Mouse (Mus musculus): ENCODE data around the gene Gpatch2l.
A peak's percentile ranks its signal among the peaks of the same experiment; 100 is the strongest.

The Gpatch2l gene

DNA sequence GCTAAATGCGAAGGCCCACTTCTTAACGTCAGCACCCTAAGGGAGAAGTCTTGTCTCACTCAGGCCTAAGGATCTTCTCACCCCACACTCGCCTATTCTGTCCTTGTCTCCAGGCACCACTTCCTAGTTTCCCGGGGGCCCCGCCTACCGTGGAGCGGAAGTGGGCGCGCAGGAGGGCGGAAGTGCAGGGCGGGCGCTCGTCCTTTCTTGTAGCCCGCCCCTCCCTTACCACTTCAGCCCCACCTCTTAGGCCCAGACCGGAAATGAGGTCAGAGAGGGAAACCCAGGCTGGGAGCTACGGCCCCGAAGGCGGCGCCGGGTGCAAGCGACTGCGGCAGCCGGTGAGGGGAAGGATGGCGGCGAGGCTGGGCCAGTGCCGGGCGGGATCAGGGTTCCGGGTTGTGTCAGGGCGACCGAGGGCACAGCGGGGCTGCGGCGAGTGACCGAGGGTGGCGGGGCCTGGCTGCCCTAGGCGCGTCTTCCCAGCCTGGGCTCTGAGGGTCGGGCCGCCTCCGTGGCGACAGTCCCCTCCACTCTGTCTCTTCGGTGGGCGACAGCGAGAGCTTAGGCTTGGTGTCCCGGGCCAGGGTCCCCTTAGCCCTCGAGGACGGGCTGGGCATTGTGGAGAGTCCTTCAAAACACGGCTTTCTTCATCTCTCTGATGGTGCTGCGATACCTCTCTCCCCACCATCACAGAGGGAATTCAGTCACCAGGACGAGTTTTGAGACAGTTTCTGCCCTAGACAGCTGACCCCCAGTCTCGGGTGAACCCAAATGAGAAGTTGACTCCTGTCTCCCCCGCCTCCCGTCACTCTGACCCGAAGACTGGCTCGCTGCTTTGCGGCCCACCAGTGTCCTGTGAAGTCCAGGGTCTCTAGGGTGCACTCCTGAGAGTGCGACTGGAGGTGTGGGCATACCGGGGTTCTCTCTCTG lies at the start of gene Gpatch2l:
Gpatch2l (plus strand) TSS at position 255 of the 933 bp plus-strand sequence.
- DNase-seq (ENCODE audit: low spot score in 2 of 2): peak; percentile 97 to 98

DNA sequence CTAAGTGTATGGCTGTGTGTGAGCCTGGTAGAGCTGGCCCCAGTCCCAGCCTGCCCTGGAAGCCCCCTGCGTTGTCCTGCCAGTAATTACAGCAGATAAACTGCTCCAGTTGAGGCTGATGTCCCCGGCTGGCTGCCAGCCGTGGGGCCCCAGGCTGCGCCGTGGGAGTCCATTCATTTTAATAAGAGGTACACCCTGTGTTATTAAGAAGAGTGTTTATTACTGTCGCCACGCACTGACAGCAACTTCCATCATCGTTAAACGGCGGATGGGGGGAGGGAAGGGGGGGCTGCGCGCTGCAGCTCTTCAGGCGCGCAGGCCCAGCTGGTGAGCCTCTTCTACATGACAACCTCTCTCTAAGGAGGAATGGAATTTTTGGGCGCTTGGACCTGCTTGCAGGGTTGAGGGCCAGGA lies 49.6 kb upstream of the Gpatch2l start:
- no peak for DNase-seq (ENCODE audit: low spot score in 2 of 2)

DNA sequence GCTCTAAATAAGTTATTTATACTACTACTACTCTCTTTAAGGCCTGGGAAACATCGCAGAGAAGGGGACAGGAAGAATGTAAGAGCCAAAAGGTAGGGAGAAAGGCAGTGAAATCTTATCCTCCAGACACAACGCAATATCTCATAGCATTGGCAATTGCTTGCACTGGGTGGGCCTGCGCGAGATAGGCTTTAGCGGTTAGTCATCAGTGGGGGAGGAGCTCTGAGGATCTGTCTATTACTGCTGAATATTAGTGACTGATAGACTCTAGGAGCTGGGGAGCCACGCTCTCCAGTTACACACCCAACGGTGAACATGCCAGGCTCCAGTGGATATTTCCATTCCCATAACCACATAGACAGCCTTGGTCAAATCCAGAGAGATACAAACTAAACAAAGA lies 44.7 kb upstream of the Gpatch2l start:
- no peak for DNase-seq (ENCODE audit: low spot score in 2 of 2)

DNA sequence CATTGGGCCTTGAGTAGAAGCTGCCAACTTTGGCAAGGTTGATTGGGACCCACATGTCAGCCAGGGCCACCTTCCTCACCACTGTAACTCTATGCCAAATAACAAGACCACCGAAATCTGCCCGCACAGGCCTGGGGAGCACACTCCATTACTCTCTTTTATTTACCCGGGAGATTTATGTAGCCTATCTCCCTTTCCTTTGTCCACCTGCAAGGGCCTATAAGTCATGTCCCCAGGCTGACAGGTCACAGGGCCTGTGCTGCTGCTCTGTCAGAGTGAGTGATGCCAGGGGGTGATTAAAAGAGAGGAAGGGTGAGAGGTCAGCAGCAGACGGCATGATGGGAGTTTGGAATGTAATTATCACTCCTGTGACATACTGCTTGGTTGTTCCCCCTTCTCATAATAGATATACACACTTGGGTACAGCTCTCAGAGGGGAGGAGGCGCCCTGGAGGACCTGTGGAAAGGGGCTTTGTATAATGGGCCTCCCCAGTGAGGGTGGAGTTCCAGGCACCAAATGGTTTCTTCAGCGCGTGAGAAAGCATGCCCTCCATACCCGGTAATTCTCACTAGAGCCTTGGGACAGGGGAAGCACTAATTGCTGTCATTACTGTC lies 38.1 kb upstream of the Gpatch2l start:
- no peak for DNase-seq (ENCODE audit: low spot score in 2 of 2)

DNA sequence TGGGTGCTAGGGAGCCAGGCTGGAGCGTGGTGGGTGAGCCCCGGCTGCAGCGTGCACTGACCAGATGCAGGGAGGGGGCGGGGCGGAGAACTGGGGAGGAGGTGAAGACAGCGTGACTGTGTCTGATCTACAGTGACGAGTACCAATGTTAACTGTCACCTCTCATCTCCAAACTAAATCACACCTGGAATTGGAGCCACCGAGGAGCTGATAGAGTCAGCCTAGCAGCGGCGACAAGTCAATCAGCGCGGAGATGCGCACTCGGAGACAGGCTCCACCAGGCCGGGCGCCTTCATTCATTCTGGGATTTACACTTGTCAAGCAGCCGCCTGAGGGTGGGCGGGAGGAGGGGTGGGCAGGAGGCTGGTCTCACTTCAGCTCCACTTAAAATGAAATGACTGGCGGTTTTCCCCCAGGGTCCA lies 30.5 kb upstream of the Gpatch2l start:
- no peak for DNase-seq (ENCODE audit: low spot score in 2 of 2)

DNA sequence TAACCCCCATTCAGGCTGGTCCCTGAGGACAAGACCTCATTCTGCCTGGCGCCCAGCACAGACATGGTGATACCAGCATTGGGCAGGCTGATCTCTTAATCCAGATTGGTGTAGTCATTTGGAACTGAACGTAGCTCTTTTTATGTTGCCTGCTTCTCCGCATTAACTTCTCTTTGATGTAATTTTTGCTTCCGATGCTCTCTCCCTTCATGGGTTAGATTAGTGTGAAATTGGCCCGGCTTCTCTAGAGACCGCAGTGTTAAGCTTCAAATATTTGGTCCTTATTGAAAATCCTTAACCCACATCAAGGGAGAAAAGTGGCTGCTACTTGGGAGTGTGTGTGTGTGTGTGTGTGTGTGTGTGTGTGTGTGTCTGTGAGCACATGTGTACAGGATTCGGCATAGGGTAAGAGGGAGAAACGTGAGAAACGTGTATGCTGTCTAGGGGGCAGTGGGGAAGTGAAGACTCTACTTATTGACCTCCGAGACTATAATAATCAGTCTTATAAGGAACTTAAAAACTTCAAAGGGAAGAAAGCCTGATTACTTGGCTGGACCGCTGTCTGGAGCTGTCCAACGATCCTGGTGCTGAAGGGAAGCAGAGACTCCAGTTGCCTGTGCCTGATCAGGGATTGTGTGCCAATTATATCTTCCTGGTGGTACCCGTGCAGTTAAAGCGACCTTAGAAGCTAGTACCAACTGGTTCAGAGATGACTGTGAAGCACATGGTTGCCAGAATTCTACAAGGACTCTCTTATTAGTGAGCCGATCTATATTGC lies 28.8 kb upstream of the Gpatch2l start:
- no peak for DNase-seq (ENCODE audit: low spot score in 2 of 2)

DNA sequence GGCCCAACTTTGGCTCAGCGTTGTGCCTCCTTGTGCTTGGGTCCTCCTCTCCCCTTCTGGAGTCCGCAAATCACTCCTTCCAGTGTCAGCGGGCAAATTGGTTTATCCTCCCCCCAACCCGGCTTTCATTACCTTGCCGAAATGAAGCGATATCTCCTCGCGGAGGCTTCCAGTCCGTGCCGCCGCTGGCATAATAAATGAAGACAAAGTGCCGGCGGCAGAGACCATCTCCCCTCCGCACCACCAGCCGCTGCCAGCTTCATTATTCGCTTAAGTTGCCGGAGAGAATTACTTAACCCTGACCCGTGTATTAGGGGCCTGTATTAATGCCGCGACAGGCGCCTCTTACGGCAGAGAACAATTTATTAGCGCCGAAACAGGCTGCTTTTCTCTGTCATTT lies 27.5 kb upstream of the Gpatch2l start:
- no peak for DNase-seq (ENCODE audit: low spot score in 2 of 2)

DNA sequence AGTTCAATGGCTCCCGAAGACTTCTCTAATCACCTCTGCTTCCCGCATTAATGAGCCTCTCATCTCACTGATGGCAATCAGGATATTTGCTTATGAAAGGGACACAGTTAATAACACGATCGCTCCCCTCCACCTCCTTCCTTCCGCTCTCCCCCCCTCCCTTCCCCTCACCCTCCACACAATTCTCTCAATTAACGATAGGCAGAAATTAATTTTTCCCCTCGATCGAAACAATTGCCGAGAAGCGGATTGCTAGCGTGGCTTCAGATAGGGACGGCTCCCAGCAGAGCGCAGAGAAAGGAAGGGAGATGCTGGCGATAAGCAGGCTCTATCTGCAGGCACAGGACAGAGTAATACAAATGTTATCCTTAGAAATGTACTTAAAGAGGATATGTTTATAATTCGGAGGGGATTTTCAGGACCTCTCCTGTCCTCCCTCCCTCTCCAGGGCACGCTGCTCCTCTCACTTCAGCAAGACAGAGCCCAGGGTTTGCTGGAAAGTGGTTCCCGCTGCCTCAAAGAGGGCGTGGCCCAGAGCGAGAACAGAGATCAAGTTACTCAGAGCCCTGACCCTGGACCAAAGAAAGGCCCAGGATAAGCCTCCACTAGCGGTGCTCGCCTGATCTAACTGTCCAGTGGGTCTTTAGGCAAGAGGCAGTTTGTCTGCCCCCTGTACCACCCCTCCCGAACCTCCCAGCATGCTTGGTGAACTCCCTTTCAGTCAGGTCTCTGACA lies 24.8 kb upstream of the Gpatch2l start:
- no peak for DNase-seq (ENCODE audit: low spot score in 2 of 2)

DNA sequence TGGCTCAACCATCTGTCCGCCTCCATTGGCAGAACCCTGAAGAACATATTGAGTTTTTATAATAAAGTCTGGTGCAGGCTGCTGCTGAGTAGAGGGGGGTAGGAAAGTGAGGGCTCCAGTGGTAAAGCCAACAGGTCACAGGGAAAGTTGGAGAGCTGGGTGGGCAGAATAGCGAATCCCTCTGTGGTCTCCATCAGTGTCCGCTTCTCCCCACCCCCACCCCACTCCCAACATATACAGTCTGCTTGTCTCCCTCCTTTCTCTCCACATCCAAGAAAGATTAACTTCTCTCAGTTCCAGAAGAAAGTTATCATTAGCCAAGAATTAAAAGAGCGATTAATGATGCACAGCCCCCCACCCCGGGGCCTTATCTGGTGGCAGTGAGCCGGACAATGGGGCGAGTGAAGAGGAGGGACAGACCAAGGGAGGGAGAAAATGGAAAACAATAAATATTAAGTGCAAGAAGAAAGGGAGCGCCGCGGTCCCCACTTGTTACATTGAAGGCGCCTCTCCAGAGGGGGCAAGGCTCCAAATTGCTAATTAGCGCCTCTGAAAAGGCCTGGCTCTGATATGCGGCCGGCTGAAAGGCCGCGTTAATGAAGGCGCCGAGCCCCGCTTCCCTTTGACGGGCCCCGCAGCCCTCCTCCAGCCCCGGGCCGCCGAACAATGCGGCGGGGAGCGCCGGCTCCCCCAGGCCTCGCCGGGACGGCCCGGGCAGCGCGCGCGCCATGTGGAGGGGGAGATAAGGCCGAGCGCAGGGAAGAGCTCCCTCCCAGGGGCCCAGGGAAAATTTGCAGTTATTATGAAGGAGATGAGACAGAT lies 21.2 kb upstream of the Gpatch2l start:
- no peak for DNase-seq (ENCODE audit: low spot score in 2 of 2)

DNA sequence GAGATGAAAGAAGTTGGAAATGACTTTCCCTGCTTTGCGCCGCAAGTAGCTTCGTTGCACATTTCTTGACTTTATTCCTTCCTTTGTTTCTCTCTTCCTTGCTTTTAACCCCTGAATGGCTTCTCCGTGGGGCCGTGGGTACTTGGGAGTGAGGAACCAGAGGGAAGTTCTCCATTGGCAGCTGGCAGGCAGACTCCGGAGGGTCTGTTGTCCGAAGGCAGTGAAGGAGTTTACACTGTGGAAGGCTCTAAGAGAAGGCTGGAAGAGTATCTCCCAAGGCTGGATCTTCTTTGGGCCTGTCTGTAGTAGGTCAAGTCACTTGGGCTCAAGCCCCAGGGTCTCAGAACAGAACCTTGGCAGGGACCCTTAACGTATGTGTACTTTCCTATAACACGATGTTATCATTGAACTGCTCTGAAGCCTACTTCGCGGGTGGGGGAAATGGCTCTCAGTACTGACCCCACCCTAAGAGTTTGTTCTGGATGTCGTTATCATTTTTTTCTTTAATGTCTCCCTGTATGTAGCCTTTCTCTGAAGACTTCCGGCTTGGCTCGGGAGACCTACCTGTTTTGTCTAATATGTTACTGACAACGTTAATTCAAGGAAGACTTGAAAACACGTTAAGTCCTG lies 20.5 kb upstream of the Gpatch2l start:
- DNase-seq (ENCODE audit: low spot score in 2 of 2): no peak

DNA sequence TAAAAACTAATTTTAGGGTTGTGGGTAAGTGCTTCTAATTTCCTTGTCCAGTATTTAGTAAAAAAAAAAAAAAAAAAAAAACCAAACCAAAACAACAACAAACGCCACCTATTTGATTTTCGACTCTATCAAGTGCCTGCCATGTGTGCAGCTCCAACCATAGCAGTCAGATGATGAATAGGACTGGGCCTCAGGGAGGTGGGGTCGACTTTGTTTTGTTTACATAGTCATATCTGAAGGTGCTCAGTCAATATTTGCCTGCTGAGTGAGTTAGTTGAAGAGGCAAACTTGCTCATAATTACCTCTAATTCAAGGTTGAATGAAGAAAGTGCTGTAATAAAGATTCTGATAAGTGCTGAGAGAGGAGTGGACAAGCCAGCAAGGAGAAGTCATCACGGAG lies 7.4 kb upstream of the Gpatch2l start:
- DNase-seq (ENCODE audit: low spot score in 2 of 2): no peak

DNA sequence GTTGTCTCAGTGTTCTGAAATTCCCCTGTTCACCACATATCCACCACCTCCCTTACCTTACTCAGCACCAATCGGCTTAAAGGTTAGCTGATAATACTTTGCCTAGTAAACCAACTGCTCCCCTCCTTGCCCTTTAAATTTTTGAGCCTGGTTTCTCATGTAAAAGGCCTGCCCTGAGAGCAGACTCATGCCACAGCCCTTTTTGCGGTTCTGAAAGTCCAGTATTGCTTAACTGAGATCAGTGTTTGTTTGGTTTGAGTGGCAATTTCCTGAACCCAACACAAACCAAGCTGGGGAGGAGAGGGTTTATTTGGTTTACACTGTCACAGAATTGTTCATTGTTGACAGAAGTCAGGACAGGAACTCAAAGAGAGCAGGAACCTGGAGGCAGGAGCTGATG lies 2.9 kb upstream of the Gpatch2l start:
- DNase-seq (ENCODE audit: low spot score in 2 of 2): no peak

DNA sequence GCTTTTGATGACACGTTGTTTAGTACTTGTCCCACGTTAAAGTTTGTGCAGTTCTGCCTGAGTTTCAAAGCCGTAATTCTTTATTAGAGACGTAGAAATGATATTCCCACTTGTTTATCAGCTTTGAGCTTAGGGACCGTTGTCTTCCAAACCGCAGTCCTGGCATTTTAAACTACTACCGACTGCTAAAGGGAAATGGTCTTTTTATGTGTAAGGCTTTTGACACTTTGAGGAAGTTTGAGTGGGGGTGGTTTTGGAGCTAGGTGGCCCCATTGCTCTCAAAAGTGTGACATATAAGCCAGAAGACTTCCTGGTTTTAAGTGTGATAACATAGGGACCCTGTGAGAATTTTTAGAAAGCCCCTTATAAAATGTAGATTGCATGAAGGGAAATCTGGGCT lies 905 bp downstream of the Gpatch2l start:
- DNase-seq (ENCODE audit: low spot score in 2 of 2): peak; percentile 63 to 68

DNA sequence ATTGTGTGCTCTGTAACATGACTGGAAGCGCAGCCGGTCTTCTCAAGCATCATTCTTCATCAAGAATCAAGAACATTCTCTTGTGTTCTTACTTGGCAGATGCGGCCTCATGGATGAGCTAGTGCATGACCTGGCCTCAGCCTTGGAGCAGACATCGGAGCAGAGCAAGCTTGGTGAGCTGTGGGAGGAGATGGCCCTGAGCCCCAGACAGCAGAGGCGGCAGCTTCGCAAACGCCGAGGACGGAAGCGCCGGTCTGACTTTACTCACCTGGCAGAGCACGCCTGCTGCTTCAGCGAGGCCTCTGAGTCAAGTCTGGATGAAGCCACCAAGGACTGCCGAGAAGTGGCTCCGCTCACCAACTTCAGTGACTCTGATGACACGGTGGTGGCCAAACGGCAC lies 2.3 kb downstream of the Gpatch2l start:
- no peak for DNase-seq (ENCODE audit: low spot score in 2 of 2)

DNA sequence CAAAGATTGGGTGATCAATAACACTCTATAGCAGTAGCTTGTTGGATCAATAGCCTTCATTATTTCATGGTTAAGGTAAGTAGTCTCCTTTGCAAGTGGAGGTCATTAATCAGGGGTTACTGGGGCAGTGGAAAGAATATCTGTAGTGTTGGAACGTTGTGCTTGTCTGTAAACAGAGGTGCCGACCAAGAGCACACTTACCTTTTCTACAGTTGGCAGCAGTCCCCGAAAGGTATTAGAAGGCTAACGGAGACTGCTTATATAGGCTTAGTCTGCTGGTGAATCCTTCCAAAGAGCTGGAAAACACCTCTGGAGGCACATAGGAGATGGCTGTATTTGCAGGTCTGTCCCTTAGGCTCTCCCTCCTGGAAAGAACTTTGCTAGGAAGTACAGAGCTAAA lies 8.5 kb downstream of the Gpatch2l start:
- DNase-seq (ENCODE audit: low spot score in 2 of 2): no peak

DNA sequence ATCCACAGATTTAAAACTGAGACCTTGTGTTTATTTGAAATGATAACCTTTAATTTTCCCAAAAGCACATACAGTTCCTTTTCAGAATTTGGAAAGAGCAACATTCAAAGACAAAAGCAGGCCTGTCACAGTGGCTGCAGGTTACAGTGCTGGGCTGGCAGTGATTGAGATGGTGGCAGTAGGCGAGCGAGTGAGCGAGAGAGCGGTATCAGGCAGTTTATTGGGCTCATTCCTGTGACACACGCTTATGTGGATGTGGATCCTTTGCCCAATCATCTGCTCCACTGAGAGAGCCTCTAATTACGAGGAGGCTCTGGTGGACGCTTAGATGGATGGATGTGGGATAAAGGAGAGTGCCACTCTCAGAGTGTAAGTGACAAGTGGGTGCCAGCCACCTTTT lies 13.3 kb downstream of the Gpatch2l start:
- no peak for DNase-seq (ENCODE audit: low spot score in 2 of 2)

DNA sequence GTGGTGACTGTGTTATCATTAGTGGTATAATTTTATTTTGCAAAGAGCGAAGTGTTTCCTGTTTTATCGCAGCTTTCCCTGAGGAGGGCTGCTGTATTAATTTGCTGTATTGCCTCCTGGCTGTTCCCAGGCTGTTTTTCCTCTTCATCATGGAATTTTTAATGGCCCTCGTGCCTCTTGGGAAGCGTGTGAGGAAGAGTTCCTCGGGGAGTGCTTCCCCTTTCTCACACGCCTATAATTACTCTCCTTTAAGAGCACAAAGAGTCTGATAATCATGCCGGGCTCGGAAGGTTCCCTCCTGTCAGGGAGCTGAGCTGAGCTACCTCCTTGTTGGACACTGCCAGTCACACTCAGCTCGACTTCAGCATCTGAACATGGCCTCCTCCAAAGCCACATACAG lies 30.0 kb downstream of the Gpatch2l start:
- DNase-seq (ENCODE audit: low spot score in 2 of 2): no peak

DNA sequence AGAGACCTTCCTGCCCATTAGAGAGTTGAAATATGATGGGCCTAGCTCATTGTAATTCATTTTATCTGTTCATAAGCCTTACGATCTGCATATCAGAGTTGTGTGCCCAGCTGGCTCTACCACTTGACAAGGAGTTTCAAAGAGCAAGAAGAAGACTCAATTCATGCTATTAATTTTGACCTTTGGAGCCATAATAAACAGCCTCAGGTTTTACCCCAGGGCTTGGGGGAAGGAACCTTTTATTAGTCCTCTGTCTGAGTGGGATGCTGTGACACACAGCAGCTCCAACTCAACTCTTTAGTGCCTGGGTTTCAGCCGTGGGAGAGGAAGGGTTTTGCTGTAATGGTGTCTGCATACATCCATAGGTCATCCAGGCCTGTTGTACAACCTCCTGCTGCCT lies 32.6 kb downstream of the Gpatch2l start:
- DNase-seq (ENCODE audit: low spot score in 2 of 2): no peak

DNA sequence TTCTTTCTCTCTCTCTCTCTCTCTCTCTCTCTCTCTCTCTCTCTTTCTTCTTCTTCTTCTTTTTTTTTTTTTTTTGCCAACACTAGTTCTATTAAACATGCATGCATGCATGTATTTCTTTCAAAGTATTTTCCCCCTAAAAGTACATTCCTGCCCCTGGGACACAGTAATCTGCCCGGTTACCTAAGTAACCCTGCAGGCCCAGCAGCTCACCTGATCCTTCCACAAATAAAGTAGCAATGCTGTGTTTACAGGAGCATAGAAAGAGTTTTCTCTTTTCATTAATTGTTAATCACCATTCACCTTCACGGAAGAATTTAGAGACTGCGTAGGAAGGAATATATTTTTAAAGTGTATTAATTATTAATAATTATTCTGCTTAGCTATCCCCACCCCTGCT lies 34.1 kb downstream of the Gpatch2l start:
- DNase-seq (ENCODE audit: low spot score in 2 of 2): no peak

DNA sequence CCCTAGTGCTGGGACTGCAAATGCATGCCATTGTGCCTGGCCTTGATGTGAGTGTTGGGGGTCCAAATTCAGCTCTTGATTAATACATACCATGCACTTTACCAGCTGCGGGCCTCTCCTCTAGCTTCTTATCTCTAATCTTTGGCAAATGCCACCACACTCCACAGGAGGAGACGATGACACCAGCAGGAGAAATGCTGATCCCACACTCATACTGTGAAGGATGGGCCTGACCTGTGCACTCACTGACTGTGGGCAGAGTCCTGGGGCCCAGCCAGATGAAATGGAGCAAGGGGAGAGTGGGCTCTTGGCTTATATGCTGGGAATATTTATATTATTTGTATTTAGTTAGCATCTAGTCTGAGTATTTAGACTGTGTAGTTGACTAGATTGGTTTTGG lies 34.8 kb downstream of the Gpatch2l start:
- no peak for DNase-seq (ENCODE audit: low spot score in 2 of 2)

Measured in spleen, postnatal 36 days (tissue).